In genomic region chr1:153479296-153479695, GRCm38 (mm10) we compare ENCODE assay signal across 17 mouse cellular contexts. TPM values are rescaled to one million over a fixed set of nuclear protein-coding genes. Genes with fewer than 3 reads are reported as not detected.
DNase-seq lines count a peak whose midpoint lies in the region.
"Had no signal": no experiment of that assay in that cellular context is flagged by ENCODE, and none has a peak within 500 bp of the region (broad histone marks: within the 10 kb centered on the region; RNA-seq: fewer than 3 reads in every experiment).

No protein-coding gene starts in this region.

- peak; percentile 7 for DNase-seq in cerebellum, adult 11 months
- no peak for DNase-seq in cerebellum, postnatal 25 days
- peak; percentile 25 for DNase-seq in cerebellum, adult 9-11 months
- no peak for DNase-seq in cerebellum, postnatal 10 days
- DNase-seq in brain, adult 2 months (ENCODE audit: low read depth, low spot score), result peak; percentile 66
- DNase-seq in layer of hippocampus, postnatal 14 days (ENCODE audit: low spot score in 2 of 2), result no peak
- DNase-seq: adrenal gland, adult 2 months; adrenal gland, postnatal 14 days; B cell, adult 2 months; gastrocnemius, postnatal 10 days; gastrocnemius, postnatal 36 days; heart, adult 2 months; heart, postnatal 14 days; heart, postnatal 4 days; kidney, adult 18-20 months; kidney, adult 9 months had no signal

RNA-seq across cellular contexts. Expression of gene Dhx9, which starts 8.2 kb away (rescaled TPM):
- 100 to 1,000 TPM; 121 to 125 TPM for total RNA-seq in layer of hippocampus, postnatal 14 days (2021)

RNA-seq across cellular contexts. Expression of gene Shcbp1l, which starts 54.3 kb away (rescaled TPM):
- 1 to 10 TPM; 2.6 to 3.6 TPM for total RNA-seq in layer of hippocampus, postnatal 14 days (2021)
- total RNA-seq: gastrocnemius, adult 18-20 months; gastrocnemius, postnatal 10 days; gastrocnemius, postnatal 36 days; heart, adult 2 months; heart, postnatal 14 days; heart, postnatal 4 days had no signal

Comparison
In these comparisons a context has a peak if more than half of its experiments do, and no peak if none do; other contexts are left out.
1. DNase-seq: peak in cerebellum, adult 11 months (single experiment), cerebellum, adult 9-11 months (single experiment) and brain, adult 2 months (single experiment); none in cerebellum, postnatal 25 days (0 of 2), cerebellum, postnatal 10 days (0 of 2) and layer of hippocampus, postnatal 14 days (0 of 2).